Mouse (Mus musculus) c-Kit-positive CD71-positive TER-119-positive erythroid progenitor cells, embryonic 14.5 days (primary cell): ENCODE data around the gene Creb5.

ENCODE experiments used
- DNase-seq: peaks from one replicate; pipeline ENCODE4 v3.0.0-alpha.2; 2013; ENCODE audit warnings: low spot score

The Creb5 gene

GRCm38 (mm10) chr6:53706604-53707330, 419.7 kb downstream of the Creb5 start:
- DNase-seq = no peak

GRCm38 (mm10) chr6:53707795-53708194, 420.7 kb downstream of the Creb5 start:
- no peak for DNase-seq

GRCm38 (mm10) chr6:53709694-53710442, 422.8 kb downstream of the Creb5 start:
- DNase-seq = no peak

GRCm38 (mm10) chr6:53710560-53710959, 423.5 kb downstream of the Creb5 start:
- DNase-seq = no peak

GRCm38 (mm10) chr6:53713152-53713551, 426.1 kb downstream of the Creb5 start:
- no peak for DNase-seq

GRCm38 (mm10) chr6:53714908-53715321, 427.8 kb downstream of the Creb5 start:
- no peak for DNase-seq

GRCm38 (mm10) chr6:53716013-53716412, 428.9 kb downstream of the Creb5 start:
- no peak for DNase-seq

GRCm38 (mm10) chr6:53720009-53720408, 432.9 kb downstream of the Creb5 start:
- no peak for DNase-seq

- peak; percentile 12 for DNase-seq
Measured at GRCm38 (mm10) chr6:53721595-53721994, 434.5 kb downstream of the Creb5 start.

- DNase-seq = no peak
Measured at GRCm38 (mm10) chr6:53722694-53723093, 435.6 kb downstream of the Creb5 start.

- no peak for DNase-seq
Measured at GRCm38 (mm10) chr6:53730487-53730886, 443.4 kb downstream of the Creb5 start.

GRCm38 (mm10) chr6:53730996-53731485, 444.0 kb downstream of the Creb5 start:
- no peak for DNase-seq

- no peak for DNase-seq
Measured at GRCm38 (mm10) chr6:53733546-53733945, 446.5 kb downstream of the Creb5 start.

- DNase-seq = no peak
Measured at GRCm38 (mm10) chr6:53733999-53734398, 446.9 kb downstream of the Creb5 start.

- no peak for DNase-seq
Measured at GRCm38 (mm10) chr6:53735696-53736095, 448.6 kb downstream of the Creb5 start.

GRCm38 (mm10) chr6:53738206-53738605, 451.1 kb downstream of the Creb5 start:
- no peak for DNase-seq

GRCm38 (mm10) chr6:53741222-53741621, 454.2 kb downstream of the Creb5 start:
- no peak for DNase-seq
